Mouse (Mus musculus): ENCODE measurements around the gene Vcan. TPM values are rescaled to one million over a fixed set of nuclear protein-coding genes. Genes with fewer than 3 reads are reported as not detected.
A peak's percentile ranks its signal among the peaks of the same experiment; 100 is the strongest.

Gene Vcan
- polyA plus RNA-seq, 1 experiment: 1.7 TPM

GRCm38 (mm10) chr13:89741116-89741551, 1.2 kb downstream of the Vcan start:
- peak; percentile 9 for DNase-seq
- Histone ChIP-seq H3K4me3 (ENCODE audit: insufficient read depth, low read depth, low read length) (peak overlapping the region; percentile 68), H3K27ac (ENCODE audit: insufficient read depth, low read depth, low read length) (no peak overlapping the region), H3K4me1 (ENCODE audit: control insufficient read depth, insufficient read depth, low read length) (no peaks in the 10 kb centered on the region), H3K27me3 (replicated peaks; ENCODE audit: control insufficient read depth, insufficient read depth, low read length) (0 out of 2 replicates have a peak, but pooled peaks cover 1% of the 10 kb centered on the region), H3K36me3 (ENCODE audit: control insufficient read depth, insufficient read depth, low read length) (no peaks in the 10 kb centered on the region)
- 2% methylated on average over 14 of the region's 14 CpGs for WGBS
- TF ChIP-seq POLR2A (IDR thresholded peaks at IDR 0.05; ENCODE audit: low read depth, low read length) (no peak), CTCF (conservative IDR thresholded peaks at IDR 0.05; ENCODE audit: insufficient read depth, insufficient read length, low read depth, low read length) (no peak)

- H3K4me1 ChIP-seq (ENCODE audit: control insufficient read depth, insufficient read depth, low read length): no peaks in the 10 kb centered on the region
- peak; percentile 77 for DNase-seq
- peak overlapping the region; percentile 68 for H3K4me3 ChIP-seq (ENCODE audit: insufficient read depth, low read depth, low read length)
- H3K27me3 ChIP-seq (replicated peaks; ENCODE audit: control insufficient read depth, insufficient read depth, low read length): 0 out of 2 replicates have a peak, but pooled peaks cover 1% of the 10 kb centered on the region
- H3K27ac ChIP-seq (ENCODE audit: insufficient read depth, low read depth, low read length): no peak overlapping the region
- TF ChIP-seq POLR2A (IDR thresholded peaks at IDR 0.05; ENCODE audit: low read depth, low read length) (no peak), CTCF (conservative IDR thresholded peaks at IDR 0.05; ENCODE audit: insufficient read depth, insufficient read length, low read depth, low read length) (peak; percentile 53)
- WGBS: 1% methylated on average over 33 of the region's 33 CpGs
- H3K36me3 ChIP-seq (ENCODE audit: control insufficient read depth, insufficient read depth, low read length): no peaks in the 10 kb centered on the region
These were observed 1.8 kb downstream of the Vcan start for GRCm38 (mm10) chr13:89740243-89741115.

- no peak for DNase-seq
- no peaks in the 10 kb centered on the region for H3K4me1 ChIP-seq (ENCODE audit: control insufficient read depth, insufficient read depth, low read length)
- under 1% methylated on average over 24 of the region's 24 CpGs for WGBS
- H3K27ac ChIP-seq (ENCODE audit: insufficient read depth, low read depth, low read length): no peak overlapping the region
- TF ChIP-seq CTCF (conservative IDR thresholded peaks at IDR 0.05; ENCODE audit: insufficient read depth, insufficient read length, low read depth, low read length) (no peak), POLR2A (IDR thresholded peaks at IDR 0.05; ENCODE audit: low read depth, low read length) (no peak)
- no peaks in the 10 kb centered on the region for H3K36me3 ChIP-seq (ENCODE audit: control insufficient read depth, insufficient read depth, low read length)
- H3K27me3 ChIP-seq (replicated peaks; ENCODE audit: control insufficient read depth, insufficient read depth, low read length): 0 out of 2 replicates have a peak, but pooled peaks cover 1% of the 10 kb centered on the region
- H3K4me3 ChIP-seq (ENCODE audit: insufficient read depth, low read depth, low read length): peak overlapping the region; percentile 68
These were observed 2.5 kb downstream of the Vcan start for GRCm38 (mm10) chr13:89739696-89740242.

- H3K27ac ChIP-seq (ENCODE audit: insufficient read depth, low read depth, low read length): no peak overlapping the region
- H3K4me1 ChIP-seq (ENCODE audit: control insufficient read depth, insufficient read depth, low read length): no peaks in the 10 kb centered on the region
- 4% methylated on average over 31 of the region's 31 CpGs for WGBS
- peak; percentile 92 for DNase-seq
- TF ChIP-seq POLR2A (IDR thresholded peaks at IDR 0.05; ENCODE audit: low read depth, low read length) (no peak), CTCF (conservative IDR thresholded peaks at IDR 0.05; ENCODE audit: insufficient read depth, insufficient read length, low read depth, low read length) (no peak)
- H3K27me3 ChIP-seq (replicated peaks; ENCODE audit: control insufficient read depth, insufficient read depth, low read length): 0 out of 2 replicates have a peak, but pooled peaks cover 1% of the 10 kb centered on the region
- no peaks in the 10 kb centered on the region for H3K36me3 ChIP-seq (ENCODE audit: control insufficient read depth, insufficient read depth, low read length)
- peak overlapping the region; percentile 68 for H3K4me3 ChIP-seq (ENCODE audit: insufficient read depth, low read depth, low read length)
These were observed 3.3 kb downstream of the Vcan start for GRCm38 (mm10) chr13:89738776-89739695.

- Histone ChIP-seq H3K4me1 (ENCODE audit: control insufficient read depth, insufficient read depth, low read length) (no peaks in the 10 kb centered on the region), H3K27me3 (replicated peaks; ENCODE audit: control insufficient read depth, insufficient read depth, low read length) (0 out of 2 replicates have a peak, but pooled peaks cover 1% of the 10 kb centered on the region), H3K27ac (ENCODE audit: insufficient read depth, low read depth, low read length) (no peak overlapping the region), H3K4me3 (ENCODE audit: insufficient read depth, low read depth, low read length) (no peak overlapping the region), H3K36me3 (ENCODE audit: control insufficient read depth, insufficient read depth, low read length) (no peaks in the 10 kb centered on the region)
- DNase-seq: no peak
- WGBS: 61% methylated on average over 2 of the region's 2 CpGs
- TF ChIP-seq POLR2A (IDR thresholded peaks at IDR 0.05; ENCODE audit: low read depth, low read length): no peak
- TF ChIP-seq CTCF (conservative IDR thresholded peaks at IDR 0.05; ENCODE audit: insufficient read depth, insufficient read length, low read depth, low read length): no peak
These were observed 4.0 kb downstream of the Vcan start for GRCm38 (mm10) chr13:89738275-89738674.

GRCm38 (mm10) chr13:89735111-89735510, 7.2 kb downstream of the Vcan start:
- Histone ChIP-seq H3K36me3 (ENCODE audit: control insufficient read depth, insufficient read depth, low read length) (no peaks in the 10 kb centered on the region), H3K4me1 (ENCODE audit: control insufficient read depth, insufficient read depth, low read length) (no peaks in the 10 kb centered on the region), H3K4me3 (ENCODE audit: insufficient read depth, low read depth, low read length) (no peak overlapping the region), H3K27ac (ENCODE audit: insufficient read depth, low read depth, low read length) (no peak overlapping the region), H3K27me3 (replicated peaks; ENCODE audit: control insufficient read depth, insufficient read depth, low read length) (no peaks in the 10 kb centered on the region)
- 69% methylated on average over 5 of the region's 5 CpGs for WGBS
- DNase-seq: no peak
- no peak for TF ChIP-seq POLR2A (IDR thresholded peaks at IDR 0.05; ENCODE audit: low read depth, low read length)
- no peak for TF ChIP-seq CTCF (conservative IDR thresholded peaks at IDR 0.05; ENCODE audit: insufficient read depth, insufficient read length, low read depth, low read length)
